35 mouse cellular contexts compared by ENCODE assay signal in genomic region chr5:101596996-101597395, GRCm38 (mm10).
"Had no signal": no experiment of that assay in that cellular context is flagged by ENCODE, and none has a peak within 500 bp of the region (broad histone marks: within the 10 kb centered on the region; RNA-seq: fewer than 3 reads in every experiment).

No protein-coding gene starts in this region.

- H3K4me3 ChIP-seq: heart, embryonic 10.5 days; heart, embryonic 12.5 days; heart, embryonic 13.5 days; heart, embryonic 15.5 days; hindbrain, embryonic 10.5 days; hindbrain, embryonic 12.5 days; hindbrain, embryonic 13.5 days; hindbrain, embryonic 15.5 days; intestine, embryonic 15.5 days; kidney, embryonic 15.5 days; layer of hippocampus, adult 2 months had no signal

- H3K36me3 ChIP-seq: heart, embryonic 10.5 days; heart, embryonic 12.5 days; heart, embryonic 13.5 days; heart, embryonic 15.5 days; hindbrain, embryonic 10.5 days; hindbrain, embryonic 12.5 days; hindbrain, embryonic 13.5 days; hindbrain, embryonic 15.5 days; intestine, embryonic 15.5 days; kidney, embryonic 15.5 days had no signal

- DNase-seq: heart, postnatal 10 days; heart, postnatal 14 days; heart, postnatal 36 days; heart, postnatal 4 days; kidney, adult 11 months; kidney, adult 18-20 months; kidney, adult 2 months; kidney, adult 8-10 months; kidney, adult 9 months; kidney, postnatal 10 days; kidney, postnatal 14 days; kidney, postnatal 25 days; kidney, postnatal 36 days; kidney, postnatal 4 days; layer of hippocampus, adult 9-11 months; layer of hippocampus, postnatal 36 days had no signal

- ATAC-seq: hindbrain, embryonic 16.5 days; hindbrain, postnatal 0 days; inflammation-experienced regulatory T-cells, adult 6 months; intestine, embryonic 15.5 days; intestine, embryonic 16.5 days; intestine, postnatal 0 days had no signal

- H3K4me2 ChIP-seq: heart, embryonic 11.5 days; heart, embryonic 12.5 days; heart, embryonic 13.5 days; heart, embryonic 15.5 days; hindbrain, embryonic 12.5 days; hindbrain, embryonic 13.5 days; hindbrain, embryonic 14.5 days; hindbrain, embryonic 15.5 days; intestine, embryonic 15.5 days; kidney, embryonic 15.5 days had no signal

- H3K4me1 ChIP-seq: heart, embryonic 10.5 days; heart, embryonic 12.5 days; heart, embryonic 13.5 days; heart, embryonic 15.5 days; hindbrain, embryonic 13.5 days; hindbrain, embryonic 15.5 days; intestine, embryonic 15.5 days; kidney, embryonic 15.5 days had no signal

- H3K27me3 ChIP-seq: heart, embryonic 12.5 days; heart, embryonic 13.5 days; heart, embryonic 15.5 days; intestine, embryonic 15.5 days had no signal

- H3K27ac ChIP-seq: heart, embryonic 10.5 days; heart, embryonic 13.5 days; heart, embryonic 15.5 days; hindbrain, embryonic 10.5 days; hindbrain, embryonic 12.5 days; hindbrain, embryonic 13.5 days; hindbrain, embryonic 14.5 days; hindbrain, embryonic 15.5 days; hindbrain, postnatal 0 days; intestine, embryonic 15.5 days; kidney, embryonic 15.5 days; kidney, postnatal 0 days; layer of hippocampus, adult 2 months had no signal

- H3K9ac ChIP-seq: heart, embryonic 12.5 days; heart, embryonic 13.5 days; heart, embryonic 15.5 days; hindbrain, embryonic 12.5 days; hindbrain, embryonic 13.5 days; hindbrain, embryonic 14.5 days; hindbrain, embryonic 15.5 days; intestine, embryonic 15.5 days; kidney, embryonic 15.5 days had no signal

- H3K9me3 ChIP-seq: heart, embryonic 10.5 days; heart, embryonic 12.5 days; heart, embryonic 13.5 days; heart, embryonic 15.5 days; hindbrain, embryonic 10.5 days; hindbrain, embryonic 12.5 days; hindbrain, embryonic 13.5 days; hindbrain, embryonic 15.5 days; intestine, embryonic 15.5 days; kidney, embryonic 15.5 days had no signal
